Mouse (Mus musculus) heart, postnatal 0 days (tissue): ENCODE results near the gene Fer.

Experiments used
- CTCF ChIP-seq: IDR thresholded peaks from 2 replicates; pipeline ENCODE4 v1.5.1; 2016; ENCODE audit warnings: antibody characterized with exemption, control low read depth, low read depth
- EP300 ChIP-seq: IDR thresholded peaks from 2 replicates; pipeline ENCODE4 v1.6.1; 2016; ENCODE audit warnings: antibody characterized with exemption, low read depth

DNA sequence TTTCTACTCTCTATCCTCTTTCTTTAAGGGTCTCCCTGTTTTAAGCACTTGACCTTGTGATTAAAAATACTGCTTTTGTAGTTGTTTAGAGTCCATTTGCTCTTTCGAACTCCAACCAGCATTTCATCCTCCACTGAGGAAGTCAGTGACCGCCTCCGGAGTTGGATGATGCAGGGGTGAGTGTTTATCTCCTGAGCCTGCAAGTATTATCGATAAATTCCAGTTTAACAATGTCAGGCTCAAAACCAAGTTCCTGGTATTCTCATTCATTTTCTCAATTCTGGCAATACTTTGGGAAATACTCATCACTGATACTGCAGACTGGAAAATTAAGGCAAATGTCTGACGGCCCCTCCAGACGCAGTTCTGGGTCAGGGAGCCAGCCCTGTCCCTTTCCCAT is 13.7 kb upstream of the Fer start:
- TF ChIP-seq CTCF, result no peak
- TF ChIP-seq EP300, result no peak
